Mouse (Mus musculus): ENCODE measurements around the gene Rasgrp1.

DNA sequence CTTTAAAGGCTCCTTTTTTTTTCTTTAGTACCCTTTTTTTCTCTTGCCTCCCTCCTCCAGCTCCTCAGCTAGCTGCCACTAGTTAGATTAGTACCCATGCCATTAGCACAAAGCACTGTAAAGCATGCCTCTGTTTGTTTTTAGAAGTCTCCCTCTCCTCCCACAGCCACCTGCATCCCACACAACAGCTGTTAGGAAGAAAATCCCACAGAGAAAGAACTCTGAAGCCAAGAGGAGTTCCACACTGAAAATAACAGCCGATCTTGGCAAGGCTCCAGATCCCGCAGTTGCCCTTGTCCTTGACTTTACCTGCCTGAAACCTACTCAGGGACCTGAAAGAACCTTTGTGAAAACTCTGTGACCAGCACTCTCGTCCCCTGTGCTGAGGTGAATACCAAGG lies 38.5 kb upstream of the Rasgrp1 start:
- TF ChIP-seq POLR2A (IDR thresholded peaks at IDR 0.05; ENCODE audit: low read depth, low read length) (no peak), CTCF (IDR thresholded peaks at IDR 0.05; ENCODE audit: borderline replicate concordance, insufficient read depth, low read length) (no peak)

All from embryonic fibroblast, embryonic 13.5 days (primary cell).